Mouse (Mus musculus) gastrocnemius, adult 18-20 months (tissue): ENCODE data around the gene Pla2g2d. TPM values are rescaled to one million over a fixed set of nuclear protein-coding genes. Genes with fewer than 3 reads are reported as not detected.
"Not testable (repeated sequence)": the region's sequence is repeated elsewhere in the genome, so short reads cannot be mapped to it uniquely, and the experiment has no call there.

ENCODE experiments used
- DNase-seq: peaks from one replicate; pipeline ENCODE4 v3.0.0; 2021; ENCODE audit warnings: low spot score
- total RNA-seq, 2 experiments: library from RNA; stranded (reverse); gene quantifications; 2 replicates each; pipeline ENCODE4 v1.2.3; 2021

The Pla2g2d gene
- total RNA-seq, 2 experiments from 2014 or later, result 0.39 to 0.59 TPM

- DNase-seq, result no peak
Observed at GRCm38 (mm10) chr4:138780300-138780699, 4.8 kb downstream of the Pla2g2d start.

GRCm38 (mm10) chr4:138782098-138782497 lies 6.6 kb downstream of the Pla2g2d start:
- peak; percentile 35 for DNase-seq

- DNase-seq, result no peak
Observed at GRCm38 (mm10) chr4:138785721-138786120, 10.2 kb downstream of the Pla2g2d start.

- DNase-seq, result peak; percentile 31
Observed at GRCm38 (mm10) chr4:138786141-138786540, 10.6 kb downstream of the Pla2g2d start.

GRCm38 (mm10) chr4:138788381-138788780 lies 12.8 kb downstream of the Pla2g2d start:
- no peak for DNase-seq

- DNase-seq, result no peak
Observed at GRCm38 (mm10) chr4:138791452-138791851, 15.9 kb downstream of the Pla2g2d start.

- peak; percentile 43 for DNase-seq
Observed at GRCm38 (mm10) chr4:138792599-138792998, 17.1 kb downstream of the Pla2g2d start.

GRCm38 (mm10) chr4:138793276-138793675 lies 17.7 kb downstream of the Pla2g2d start:
- DNase-seq, result peak; percentile 48

GRCm38 (mm10) chr4:138794344-138794743 lies 18.8 kb downstream of the Pla2g2d start:
- DNase-seq, result no peak

GRCm38 (mm10) chr4:138796513-138797216 lies 21.1 kb downstream of the Pla2g2d start:
- no peak for DNase-seq

GRCm38 (mm10) chr4:138797217-138797570 lies 21.7 kb downstream of the Pla2g2d start:
- no peak for DNase-seq

GRCm38 (mm10) chr4:138800134-138800744 lies 24.7 kb downstream of the Pla2g2d start:
- DNase-seq, result no peak

GRCm38 (mm10) chr4:138801631-138802030 lies 26.1 kb downstream of the Pla2g2d start:
- DNase-seq, result no peak

GRCm38 (mm10) chr4:138802917-138803316 lies 27.4 kb downstream of the Pla2g2d start:
- DNase-seq, result no peak

GRCm38 (mm10) chr4:138805248-138805647 lies 29.7 kb downstream of the Pla2g2d start:
- no peak for DNase-seq

- DNase-seq, result no peak
Observed at GRCm38 (mm10) chr4:138806160-138806559, 30.6 kb downstream of the Pla2g2d start.

GRCm38 (mm10) chr4:138806920-138807541 lies 31.5 kb downstream of the Pla2g2d start:
- DNase-seq, result no peak

GRCm38 (mm10) chr4:138816166-138816565 lies 40.6 kb downstream of the Pla2g2d start:
- no peak for DNase-seq

GRCm38 (mm10) chr4:138817736-138818135 lies 42.2 kb downstream of the Pla2g2d start:
- DNase-seq, result no peak

- peak; percentile 37 for DNase-seq
Observed at GRCm38 (mm10) chr4:138819101-138819500, 43.6 kb downstream of the Pla2g2d start.

GRCm38 (mm10) chr4:138821036-138821435 lies 45.5 kb downstream of the Pla2g2d start:
- no peak for DNase-seq

- DNase-seq, result not testable (repeated sequence)
Observed at GRCm38 (mm10) chr4:138824161-138824560, 48.6 kb downstream of the Pla2g2d start.

- no peak for DNase-seq
Observed at GRCm38 (mm10) chr4:138824660-138825059, 49.1 kb downstream of the Pla2g2d start.
